Mouse (Mus musculus) cerebellum, adult 2 months (tissue): Measurements from ENCODE around the gene Hist3h2a.

Experiments
- CTCF ChIP-seq: fragments of 200-500 bp; IDR thresholded peaks from 2 replicates; pipeline ENCODE4 v1.5.1; 2011; ENCODE audit warnings: low read depth, mild to moderate bottlenecking, control low read depth, low read length, moderate library complexity, borderline replicate concordance; ENCODE audit not compliant: insufficient read depth
- POLR2A ChIP-seq: fragments of 200-500 bp; IDR thresholded peaks from 2 replicates; pipeline ENCODE4 v1.6.1; 2011; ENCODE audit warnings: low read length, control low read depth, borderline replicate concordance; ENCODE audit not compliant: insufficient read depth

DNA sequence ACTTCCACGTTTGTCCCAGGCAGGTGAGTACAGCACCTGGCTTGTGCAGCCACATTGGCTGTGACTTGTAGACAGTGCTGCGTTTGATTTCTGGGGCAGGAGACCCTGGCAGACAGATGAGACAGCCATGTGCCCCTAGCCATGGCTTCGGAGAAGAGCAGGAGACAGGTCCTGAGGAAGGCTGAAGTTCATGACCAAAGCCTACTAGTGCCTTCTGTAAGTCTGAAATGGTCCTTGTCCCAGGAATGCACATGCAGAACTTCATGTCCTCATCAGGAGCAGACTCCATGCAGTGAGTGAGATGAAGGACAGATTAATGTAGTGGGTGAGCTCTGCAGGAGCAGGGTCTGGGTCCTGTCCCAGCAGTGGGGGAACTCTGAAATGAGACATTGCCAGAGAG, 37.4 kb downstream of the Hist3h2a start:
- TF ChIP-seq POLR2A: no peak
- no peak for TF ChIP-seq CTCF
